Mouse (Mus musculus) gastrocnemius, adult 18-20 months (tissue): Measurements from ENCODE around the gene Prap1. TPM values are rescaled to one million over a fixed set of nuclear protein-coding genes. Genes with fewer than 3 reads are reported as not detected.
A peak's percentile ranks its signal among the peaks of the same experiment; 100 is the strongest.

Experiments used
- DNase-seq: peaks from one replicate; pipeline ENCODE4 v3.0.0; 2021; ENCODE audit warnings: low spot score
- long read RNA-seq, 2 experiments: library from polyadenylated mRNA; stranded (forward); transcript quantifications; one replicate each; pipeline ENCODE4 v2.0.0; 2021
- total RNA-seq, 2 experiments: library from RNA; stranded (reverse); gene quantifications; 2 replicates each; pipeline ENCODE4 v1.2.3; 2021

Gene Prap1
- not detected for total RNA-seq
- long read RNA-seq, experiment 1: 0 reads
- long read RNA-seq, experiment 2: 0 reads

- DNase-seq: no peak
These were observed at the start of gene Prap1 for GRCm38 (mm10) chr7:140092924-140093528. Gene Prap1, plus strand, starts transcription at chr7:140093395.

- DNase-seq: no peak
These were observed 47.6 kb upstream of the Prap1 start for GRCm38 (mm10) chr7:140045546-140045945.

- DNase-seq: no peak
These were observed 45.3 kb upstream of the Prap1 start for GRCm38 (mm10) chr7:140047811-140048311.

- DNase-seq: no peak
These were observed 44.7 kb upstream of the Prap1 start, which contains the start of gene Msx3 for GRCm38 (mm10) chr7:140048361-140049114. Gene Msx3, minus strand, starts transcription at chr7:140049089.

DNA sequence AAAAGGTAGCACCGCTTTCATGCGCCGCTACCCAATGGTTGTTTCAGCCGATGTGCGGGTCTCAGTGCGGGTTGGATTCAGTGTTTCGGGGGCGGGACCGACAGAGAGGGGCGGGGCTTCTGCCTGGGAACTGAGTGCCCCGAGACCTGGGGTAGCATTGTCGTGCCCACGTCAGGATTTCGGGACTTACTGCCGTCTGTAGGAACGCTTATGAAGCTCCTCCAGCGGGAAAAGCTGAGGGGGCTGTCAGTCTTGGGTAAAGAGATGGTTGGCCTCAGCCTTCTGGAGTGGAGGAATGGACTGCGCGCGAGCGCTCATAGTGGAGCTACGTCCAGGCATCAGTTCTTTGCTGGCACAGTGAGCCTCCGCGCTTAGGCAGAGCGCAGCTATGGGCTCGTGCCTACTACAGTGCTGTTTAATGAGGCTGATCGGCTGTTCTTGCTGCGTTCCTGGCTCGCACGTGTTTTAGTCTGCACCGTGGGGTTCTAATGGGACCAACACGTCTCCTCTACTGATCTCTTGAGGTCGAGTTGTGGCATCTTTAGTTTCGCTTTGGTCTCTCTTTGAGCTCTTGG, 44.0 kb upstream of the Prap1 start:
- no peak for DNase-seq

DNA sequence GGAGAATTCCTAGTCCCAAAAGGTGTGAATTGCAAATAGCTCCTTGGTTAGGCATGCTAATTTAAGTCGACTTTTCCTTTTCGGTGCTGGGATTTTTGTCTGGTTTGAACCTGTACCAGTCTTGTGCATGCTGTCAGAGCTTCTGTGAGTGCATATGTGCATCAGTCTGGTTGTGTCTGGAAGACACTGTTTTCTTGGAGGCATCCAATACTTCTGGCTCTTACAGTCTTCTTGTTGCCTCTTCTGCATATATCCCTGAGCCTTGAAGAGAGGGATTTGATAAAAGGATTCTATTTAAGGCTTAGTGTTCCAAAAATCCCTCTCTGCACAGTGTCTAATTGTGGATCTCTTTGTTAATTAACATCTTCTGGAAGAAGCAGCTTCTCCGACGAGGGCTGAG, 39.1 kb upstream of the Prap1 start:
- DNase-seq: no peak

DNA sequence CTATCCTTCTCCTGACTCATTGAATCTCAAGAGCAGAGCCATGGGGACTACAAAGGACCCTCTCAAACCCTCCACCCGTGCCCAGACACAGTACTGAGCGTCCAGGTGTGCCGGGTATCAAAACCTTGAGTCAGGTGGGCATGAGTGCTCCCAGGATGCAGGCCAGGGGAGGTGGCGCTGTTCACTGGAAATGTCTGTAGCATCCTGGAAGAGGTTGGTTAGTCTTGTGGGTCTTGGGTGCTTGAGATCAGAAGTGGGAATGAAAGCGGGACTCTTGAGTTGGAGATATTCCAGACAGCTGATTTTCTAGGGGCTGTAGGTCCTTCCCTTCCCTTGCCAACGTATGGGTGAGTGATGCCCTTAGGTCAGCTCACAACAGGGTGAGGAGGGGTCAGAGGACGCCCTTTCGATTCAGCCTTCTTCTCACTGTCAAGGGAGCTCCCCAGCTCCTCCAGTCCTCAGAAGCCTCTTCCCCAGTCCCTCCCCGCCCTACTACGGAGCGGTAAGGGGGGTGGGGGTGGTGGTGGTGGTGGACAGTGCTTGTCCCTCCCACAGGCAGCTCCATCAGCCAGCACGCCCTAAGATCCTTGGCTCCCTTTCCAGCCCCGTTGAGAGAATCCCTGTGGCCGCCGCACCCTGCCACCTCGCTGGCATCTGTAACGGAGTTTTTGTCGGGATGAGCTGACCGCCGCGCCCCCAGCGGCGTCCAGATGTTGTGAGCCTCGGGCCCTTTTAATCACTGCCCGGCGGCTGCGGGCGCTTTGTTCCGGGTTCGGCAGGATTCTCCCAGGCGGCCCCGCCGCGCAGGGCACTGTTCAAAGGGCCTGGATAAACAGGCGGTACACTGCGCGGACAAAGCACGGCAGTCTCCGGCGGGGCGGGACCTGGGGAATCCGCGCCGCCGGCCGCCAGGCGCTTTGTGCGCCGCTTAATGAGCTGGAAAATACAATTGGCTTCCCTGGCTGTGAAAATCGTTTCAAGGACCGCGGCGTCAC, 35.5 kb upstream of the Prap1 start:
- no peak for DNase-seq

GRCm38 (mm10) chr7:140058528-140058927, 34.7 kb upstream of the Prap1 start:
- no peak for DNase-seq

- no peak for DNase-seq
These were observed 33.6 kb upstream of the Prap1 start for GRCm38 (mm10) chr7:140059601-140060000.

DNA sequence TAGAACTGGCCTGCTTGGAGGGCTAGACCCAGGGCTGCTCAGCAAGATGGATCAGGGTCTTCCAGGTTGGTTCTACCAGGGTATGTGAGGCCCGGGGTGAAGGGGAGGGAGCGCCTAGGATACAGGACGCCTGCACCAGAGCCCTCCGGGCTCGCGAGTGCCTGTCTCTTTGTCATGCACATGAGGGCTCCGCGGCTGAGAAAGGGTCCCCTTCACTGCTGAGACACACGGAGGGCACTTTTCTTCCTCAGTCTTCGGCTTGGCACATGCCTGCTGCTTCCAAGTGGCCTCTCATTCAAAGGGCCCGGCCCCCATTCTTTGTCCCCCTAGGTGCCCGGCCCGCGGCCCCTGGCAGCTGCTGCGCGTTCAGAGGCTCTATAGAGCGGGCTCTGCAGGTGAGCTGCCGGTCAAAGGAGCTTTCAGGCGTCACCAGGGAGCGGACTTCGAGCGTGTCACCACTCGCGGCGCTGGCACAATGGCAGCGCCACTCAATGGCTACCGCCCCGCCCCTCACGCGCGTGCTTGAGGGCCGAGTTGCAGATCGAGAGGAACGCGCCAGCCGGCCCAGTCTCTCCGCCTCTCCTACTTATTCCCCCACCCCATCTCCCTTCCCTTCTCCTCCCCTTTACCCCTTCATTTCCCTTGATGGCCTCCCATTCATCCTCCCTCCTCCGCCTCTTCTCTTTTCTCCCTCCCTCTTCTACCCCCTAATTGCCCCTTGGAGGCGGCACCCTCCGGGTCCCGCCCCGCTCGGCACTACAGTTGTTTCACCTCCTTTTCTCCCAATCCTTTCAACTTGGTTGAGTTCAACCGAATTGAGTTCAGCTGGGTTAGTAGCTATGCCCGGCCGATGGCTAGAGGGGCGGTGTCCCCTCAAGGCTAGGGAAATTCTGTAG, 32.0 kb upstream of the Prap1 start:
- DNase-seq: no peak

GRCm38 (mm10) chr7:140061832-140062130, 31.4 kb upstream of the Prap1 start:
- no peak for DNase-seq

GRCm38 (mm10) chr7:140062307-140062706, 30.9 kb upstream of the Prap1 start:
- DNase-seq: no peak

- DNase-seq: peak; percentile 63
These were observed 30.1 kb upstream of the Prap1 start for GRCm38 (mm10) chr7:140063092-140063491.

- no peak for DNase-seq
These were observed 25.8 kb upstream of the Prap1 start for GRCm38 (mm10) chr7:140067397-140067796.

DNA sequence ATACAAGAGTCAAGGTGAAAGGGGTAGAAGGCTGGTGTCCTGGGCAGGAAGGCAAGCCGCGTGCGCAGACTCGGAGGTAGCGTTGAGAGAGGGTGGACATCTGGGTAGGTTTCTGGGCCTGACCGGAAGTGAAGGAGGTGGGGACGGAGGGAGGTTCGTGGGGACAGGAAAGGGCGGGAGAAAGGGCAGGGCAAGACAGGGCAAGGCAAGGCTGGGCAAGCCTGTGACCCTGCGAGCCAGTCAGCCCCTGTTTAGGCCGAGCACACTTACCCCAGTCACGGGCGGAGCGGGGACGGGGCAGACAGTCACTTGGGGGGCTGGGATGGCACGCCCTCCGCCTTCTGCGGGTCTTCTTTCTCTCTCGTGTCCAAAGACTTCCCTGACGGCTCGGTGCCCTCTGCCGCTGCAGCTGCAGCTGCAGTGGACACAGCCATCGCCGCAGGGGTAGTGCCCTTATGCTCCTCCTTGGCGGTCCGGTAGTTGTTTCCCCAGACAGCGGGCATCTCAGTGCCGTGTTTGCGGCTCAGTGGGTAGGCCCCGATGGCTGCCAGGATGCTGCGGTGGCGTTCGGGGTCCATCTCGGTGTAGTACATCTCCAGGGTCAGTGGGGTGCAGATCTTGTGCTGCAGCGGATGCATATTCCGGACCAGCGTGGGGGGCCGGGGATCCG, 23.0 kb upstream of the Prap1 start:
- DNase-seq: no peak

GRCm38 (mm10) chr7:140077698-140078097, 15.5 kb upstream of the Prap1 start:
- DNase-seq: no peak

DNA sequence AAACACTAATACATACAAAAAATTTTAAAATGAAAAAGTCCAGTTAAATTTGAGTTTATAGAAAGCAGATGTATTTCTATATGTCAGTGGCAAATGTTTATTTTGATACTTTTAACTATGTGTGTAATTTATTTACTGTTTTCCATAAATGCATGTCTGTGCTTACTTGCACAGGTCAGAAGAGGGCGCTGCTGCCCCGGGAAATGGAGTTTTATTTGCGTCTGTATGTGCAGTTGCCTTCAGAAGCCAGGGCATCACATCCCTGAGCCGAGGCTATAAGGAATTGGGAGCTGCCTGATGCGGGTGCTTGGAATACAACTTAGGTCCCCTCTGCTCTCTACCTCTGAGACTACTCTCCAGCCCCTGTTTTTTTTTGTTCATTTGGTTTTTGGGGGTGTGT, 14.5 kb upstream of the Prap1 start:
- DNase-seq: peak; percentile 63

DNA sequence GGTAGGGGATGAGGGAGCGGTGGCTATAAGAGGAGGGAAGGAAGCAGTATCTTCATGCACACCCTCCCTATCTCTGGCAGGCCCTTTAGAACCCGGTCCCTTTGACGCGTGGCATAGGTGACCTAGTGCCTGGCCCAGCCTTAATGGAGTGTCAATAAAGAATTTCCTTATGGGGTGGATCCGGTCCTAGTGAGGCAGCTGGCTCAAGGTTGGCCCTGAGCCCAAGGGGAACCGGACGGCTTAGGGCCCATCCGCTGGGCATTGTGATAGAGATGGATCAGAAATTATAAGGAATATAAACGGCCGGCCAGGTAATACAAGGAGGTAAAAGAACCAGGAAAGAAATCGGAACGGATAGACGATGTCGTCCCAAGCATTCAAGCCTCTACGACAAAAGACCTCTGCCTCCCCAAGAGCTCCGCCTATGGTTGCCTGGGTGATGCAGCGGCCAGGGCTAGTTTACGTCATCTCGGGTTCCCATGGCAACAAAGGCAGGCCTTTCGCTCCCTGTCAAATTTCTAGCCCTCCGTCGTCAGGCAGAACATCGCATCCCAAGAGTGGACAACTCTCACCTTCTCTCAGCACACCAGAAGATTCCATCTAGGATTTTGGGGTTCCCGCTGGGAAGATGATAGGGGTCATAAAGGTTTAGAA, 12.6 kb upstream of the Prap1 start:
- DNase-seq: no peak
